Mouse (Mus musculus): ENCODE data around the gene Ptprt. TPM values are rescaled to one million over a fixed set of nuclear protein-coding genes. Genes with fewer than 3 reads are reported as not detected.

Gene Ptprt
- polyA plus RNA-seq, 1 experiment from 2014 or later = 3.3 TPM

- H3K9me3 ChIP-seq = no peaks in the 10 kb centered on the region
- no peak overlapping the region for H3K27ac ChIP-seq
- no peak overlapping the region for H3K9ac ChIP-seq
- H3K27me3 ChIP-seq (replicated peaks) = no peaks in the 10 kb centered on the region
- H3K36me3 ChIP-seq = no peaks in the 10 kb centered on the region
- H3K4me1 ChIP-seq = no peaks in the 10 kb centered on the region
- ATAC-seq (ENCODE audit: low FRiP score, low read depth) = no peak
- 70% methylated on average over 3 of the region's 3 CpGs for WGBS
- no peak overlapping the region for H3K4me2 ChIP-seq (replicated peaks)
- H3K4me3 ChIP-seq = no peak overlapping the region
These were observed 162.8 kb downstream of the Ptprt start for GRCm38 (mm10) chr2:162498191-162498590.

- Histone ChIP-seq H3K4me3 (no peak overlapping the region), H3K36me3 (no peaks in the 10 kb centered on the region)
- no peak for ATAC-seq (ENCODE audit: low FRiP score, low read depth)
These were observed 176.9 kb downstream of the Ptprt start for GRCm38 (mm10) chr2:162484036-162484435.

GRCm38 (mm10) chr2:162443106-162443505, 217.8 kb downstream of the Ptprt start:
- H3K36me3 ChIP-seq = no peaks in the 10 kb centered on the region
- no peak overlapping the region for H3K4me2 ChIP-seq (replicated peaks)
- H3K27ac ChIP-seq = no peak overlapping the region
- H3K27me3 ChIP-seq (replicated peaks) = no peaks in the 10 kb centered on the region
- H3K9ac ChIP-seq = no peak overlapping the region
- 61% methylated on average over 1 of the region's 1 CpGs for WGBS
- no peaks in the 10 kb centered on the region for H3K4me1 ChIP-seq
- ATAC-seq (ENCODE audit: low FRiP score, low read depth) = no peak
- H3K4me3 ChIP-seq = no peak overlapping the region
- H3K9me3 ChIP-seq = no peaks in the 10 kb centered on the region

More at GRCm38 (mm10) chr2:162484036-162484435, 176.9 kb downstream of the Ptprt start:
- Histone ChIP-seq H3K4me1 (no peaks in the 10 kb centered on the region), H3K4me2 (replicated peaks) (no peak overlapping the region), H3K27me3 (replicated peaks) (no peaks in the 10 kb centered on the region), H3K27ac (no peak overlapping the region), H3K9me3 (no peaks in the 10 kb centered on the region), H3K9ac (no peak overlapping the region)

- H3K4me2 ChIP-seq (replicated peaks) = no peak overlapping the region
- H3K9ac ChIP-seq = no peak overlapping the region
- H3K9me3 ChIP-seq = no peaks in the 10 kb centered on the region
- no peak for ATAC-seq (ENCODE audit: low FRiP score, low read depth)
- H3K27me3 ChIP-seq (replicated peaks) = no peaks in the 10 kb centered on the region
- H3K27ac ChIP-seq = no peak overlapping the region
- H3K36me3 ChIP-seq = no peaks in the 10 kb centered on the region
- WGBS = 93% methylated on average over 3 of the region's 3 CpGs
- no peak overlapping the region for H3K4me3 ChIP-seq
- H3K4me1 ChIP-seq = no peaks in the 10 kb centered on the region
These were observed 224.3 kb downstream of the Ptprt start for GRCm38 (mm10) chr2:162436646-162437045.

GRCm38 (mm10) chr2:162430171-162430570, 230.8 kb downstream of the Ptprt start:
- no peak overlapping the region for H3K9ac ChIP-seq
- H3K27ac ChIP-seq = no peak overlapping the region
- no peak overlapping the region for H3K4me2 ChIP-seq (replicated peaks)
- 62% methylated on average over 7 of the region's 7 CpGs for WGBS
- H3K36me3 ChIP-seq = no peaks in the 10 kb centered on the region
- H3K27me3 ChIP-seq (replicated peaks) = no peaks in the 10 kb centered on the region
- no peak overlapping the region for H3K4me3 ChIP-seq
- H3K4me1 ChIP-seq = no peaks in the 10 kb centered on the region
- no peaks in the 10 kb centered on the region for H3K9me3 ChIP-seq
- 0 out of 2 replicates have a peak, but pooled peaks have one; percentile 17 for ATAC-seq (ENCODE audit: low FRiP score, low read depth)

GRCm38 (mm10) chr2:162426114-162426513, 234.8 kb downstream of the Ptprt start:
- Histone ChIP-seq H3K27me3 (replicated peaks) (no peaks in the 10 kb centered on the region), H3K4me3 (no peak overlapping the region), H3K4me2 (replicated peaks) (no peak overlapping the region), H3K9ac (no peak overlapping the region), H3K4me1 (no peaks in the 10 kb centered on the region), H3K9me3 (no peaks in the 10 kb centered on the region), H3K36me3 (no peaks in the 10 kb centered on the region), H3K27ac (no peak overlapping the region)
- 84% methylated on average over 8 of the region's 8 CpGs for WGBS
- no peak for ATAC-seq (ENCODE audit: low FRiP score, low read depth)

- Histone ChIP-seq H3K4me2 (replicated peaks) (no peak overlapping the region), H3K4me1 (no peaks in the 10 kb centered on the region), H3K27ac (no peak overlapping the region), H3K4me3 (no peak overlapping the region), H3K9me3 (no peaks in the 10 kb centered on the region), H3K27me3 (replicated peaks) (no peaks in the 10 kb centered on the region), H3K9ac (no peak overlapping the region), H3K36me3 (no peaks in the 10 kb centered on the region)
- ATAC-seq (ENCODE audit: low FRiP score, low read depth) = no peak
- WGBS = 85% methylated on average over 3 of the region's 3 CpGs
These were observed 242.8 kb downstream of the Ptprt start for GRCm38 (mm10) chr2:162418181-162418580.

- Histone ChIP-seq H3K4me1 (no peaks in the 10 kb centered on the region; the same call in 1 of the 2 replicates), H3K9ac (no peak overlapping the region), H3K27me3 (replicated peaks) (no peaks in the 10 kb centered on the region), H3K4me2 (replicated peaks) (no peak overlapping the region), H3K9me3 (no peaks in the 10 kb centered on the region), H3K36me3 (no peaks in the 10 kb centered on the region), H3K27ac (no peak overlapping the region), H3K4me3 (no peak overlapping the region)
- ATAC-seq (ENCODE audit: low FRiP score, low read depth) = peak; percentile 73; the same call in 1 of the 2 replicates
- 18% methylated on average over 5 of the region's 5 CpGs for WGBS
These were observed 247.7 kb downstream of the Ptprt start for GRCm38 (mm10) chr2:162413073-162413812.

GRCm38 (mm10) chr2:162411014-162411413, 249.9 kb downstream of the Ptprt start:
- Histone ChIP-seq H3K36me3 (no peaks in the 10 kb centered on the region), H3K27ac (no peak overlapping the region), H3K4me2 (replicated peaks) (no peak overlapping the region), H3K4me3 (no peak overlapping the region), H3K4me1 (no peaks in the 10 kb centered on the region; the same call in 1 of the 2 replicates), H3K27me3 (replicated peaks) (no peaks in the 10 kb centered on the region), H3K9me3 (no peaks in the 10 kb centered on the region), H3K9ac (no peak overlapping the region)
- no peak for ATAC-seq (ENCODE audit: low FRiP score, low read depth)
- 92% methylated on average over 4 of the region's 4 CpGs for WGBS

- Histone ChIP-seq H3K4me3 (no peak overlapping the region), H3K9ac (no peak overlapping the region), H3K9me3 (no peaks in the 10 kb centered on the region), H3K27ac (no peak overlapping the region), H3K36me3 (no peaks in the 10 kb centered on the region), H3K4me1 (no peaks in the 10 kb centered on the region; the same call in 1 of the 2 replicates), H3K27me3 (replicated peaks) (no peaks in the 10 kb centered on the region), H3K4me2 (replicated peaks) (no peak overlapping the region)
- WGBS = 87% methylated on average over 8 of the region's 8 CpGs
- ATAC-seq (ENCODE audit: low FRiP score, low read depth) = no peak
These were observed 251.7 kb downstream of the Ptprt start for GRCm38 (mm10) chr2:162409245-162409644.

- Histone ChIP-seq H3K4me3 (no peak overlapping the region), H3K9me3 (no peaks in the 10 kb centered on the region), H3K27me3 (replicated peaks) (no peaks in the 10 kb centered on the region), H3K27ac (no peak overlapping the region), H3K9ac (no peak overlapping the region), H3K4me1 (no peaks in the 10 kb centered on the region), H3K4me2 (replicated peaks) (no peak overlapping the region), H3K36me3 (no peaks in the 10 kb centered on the region)
- no peak for ATAC-seq (ENCODE audit: low FRiP score, low read depth)
- 63% methylated on average over 6 of the region's 6 CpGs for WGBS
These were observed 259.4 kb downstream of the Ptprt start for GRCm38 (mm10) chr2:162401316-162402100.

- Histone ChIP-seq H3K9ac (no peak overlapping the region), H3K4me3 (no peak overlapping the region), H3K4me2 (replicated peaks) (no peak overlapping the region), H3K27me3 (replicated peaks) (no peaks in the 10 kb centered on the region), H3K36me3 (no peaks in the 10 kb centered on the region), H3K9me3 (no peaks in the 10 kb centered on the region), H3K4me1 (no peaks in the 10 kb centered on the region), H3K27ac (no peak overlapping the region)
- ATAC-seq (ENCODE audit: low FRiP score, low read depth) = no peak
- 78% methylated on average over 6 of the region's 6 CpGs for WGBS
These were observed 266.3 kb downstream of the Ptprt start for GRCm38 (mm10) chr2:162394601-162395000.

All from neural tube, embryonic 12.5 days (tissue).